Mouse (Mus musculus): ENCODE results near the gene Iqschfp. TPM values are rescaled to one million over a fixed set of nuclear protein-coding genes. Genes with fewer than 3 reads are reported as not detected.
A peak's percentile ranks its signal among the peaks of the same experiment; 100 is the strongest.

Iqschfp gene
- polyA plus RNA-seq, 1 experiment from 2014 or later = not detected

- 67% methylated on average over 1 of the region's 1 CpGs for WGBS
- TF ChIP-seq CTCF (IDR thresholded peaks at IDR 0.05) (no peak), EP300 (IDR thresholded peaks at IDR 0.05) (no peak)
- no peaks in the 10 kb centered on the region for H3K27me3 ChIP-seq (replicated peaks; ENCODE audit: insufficient read depth, low read length)
Measured at GRCm38 (mm10) chr3:68487621-68488020, 595.6 kb downstream of the Iqschfp start.

GRCm38 (mm10) chr3:68488316-68488715 lies 596.3 kb downstream of the Iqschfp start:
- no peak for ATAC-seq
- no peak overlapping the region for H3K27ac ChIP-seq (ENCODE audit: low read length)
- H3K4me2 ChIP-seq (replicated peaks; ENCODE audit: low read depth, low read length) = no peak overlapping the region
- no peak overlapping the region for H3K9ac ChIP-seq (replicated peaks; ENCODE audit: low read depth)
- no peaks in the 10 kb centered on the region for H3K36me3 ChIP-seq (ENCODE audit: insufficient read depth, low read length)
- H3K27me3 ChIP-seq (replicated peaks; ENCODE audit: insufficient read depth, low read length) = no peaks in the 10 kb centered on the region
- TF ChIP-seq CTCF (IDR thresholded peaks at IDR 0.05) (no peak), EP300 (IDR thresholded peaks at IDR 0.05) (0 out of 2 replicates have a peak, but pooled peaks have one; percentile 19)
- H3K4me3 ChIP-seq (ENCODE audit: low read depth, low read length) = no peak overlapping the region
- DNase-seq (ENCODE audit: low spot score) = peak; percentile 24
- H3K9me3 ChIP-seq (ENCODE audit: low read length) = no peaks in the 10 kb centered on the region
- peaks cover 7% of the 10 kb centered on the region; the same call in 1 of the 2 replicates for H3K4me1 ChIP-seq (ENCODE audit: insufficient read depth, low read depth, low read length)
- WGBS = 52% methylated on average over 5 of the region's 5 CpGs

More at GRCm38 (mm10) chr3:68487621-68488020, 595.6 kb downstream of the Iqschfp start:
- DNase-seq (ENCODE audit: low spot score) = no peak
- Histone ChIP-seq H3K4me1 (ENCODE audit: insufficient read depth, low read depth, low read length) (peaks cover 7% of the 10 kb centered on the region; the same call in 1 of the 2 replicates), H3K36me3 (ENCODE audit: insufficient read depth, low read length) (no peaks in the 10 kb centered on the region), H3K4me2 (replicated peaks; ENCODE audit: low read depth, low read length) (no peak overlapping the region), H3K9me3 (ENCODE audit: low read length) (no peaks in the 10 kb centered on the region), H3K9ac (replicated peaks; ENCODE audit: low read depth) (no peak overlapping the region), H3K27ac (ENCODE audit: low read length) (no peak overlapping the region), H3K4me3 (ENCODE audit: low read depth, low read length) (no peak overlapping the region)
- ATAC-seq = no peak

- Histone ChIP-seq H3K36me3 (ENCODE audit: insufficient read depth, low read length) (no peaks in the 10 kb centered on the region), H3K27me3 (replicated peaks; ENCODE audit: insufficient read depth, low read length) (no peaks in the 10 kb centered on the region), H3K9me3 (ENCODE audit: low read length) (no peaks in the 10 kb centered on the region), H3K27ac (ENCODE audit: low read length) (peak overlapping the region; percentile 99; the same call in 1 of the 2 replicates), H3K4me3 (ENCODE audit: low read depth, low read length) (no peak overlapping the region), H3K4me1 (ENCODE audit: insufficient read depth, low read depth, low read length) (peaks cover 7% of the 10 kb centered on the region; the same call in 1 of the 2 replicates), H3K9ac (replicated peaks; ENCODE audit: low read depth) (no peak overlapping the region), H3K4me2 (replicated peaks; ENCODE audit: low read depth, low read length) (no peak overlapping the region)
- DNase-seq (ENCODE audit: low spot score) = no peak
- TF ChIP-seq EP300 (IDR thresholded peaks at IDR 0.05) = no peak
- no peak for TF ChIP-seq CTCF (IDR thresholded peaks at IDR 0.05)
- 51% methylated on average over 6 of the region's 6 CpGs for WGBS
- ATAC-seq = no peak
Measured at GRCm38 (mm10) chr3:68491516-68491915, 599.5 kb downstream of the Iqschfp start.

- Histone ChIP-seq H3K27ac (ENCODE audit: low read length) (peak overlapping the region; percentile 99), H3K9ac (replicated peaks; ENCODE audit: low read depth) (no peak overlapping the region), H3K36me3 (ENCODE audit: insufficient read depth, low read length) (no peaks in the 10 kb centered on the region), H3K27me3 (replicated peaks; ENCODE audit: insufficient read depth, low read length) (no peaks in the 10 kb centered on the region), H3K4me2 (replicated peaks; ENCODE audit: low read depth, low read length) (peak overlapping the region; percentile 92; the same call in 1 of the 2 replicates), H3K4me1 (ENCODE audit: insufficient read depth, low read depth, low read length) (peaks cover 7% of the 10 kb centered on the region; the same call in 1 of the 2 replicates), H3K4me3 (ENCODE audit: low read depth, low read length) (no peak overlapping the region), H3K9me3 (ENCODE audit: low read length) (no peaks in the 10 kb centered on the region)
- ATAC-seq (no peak), DNase-seq (ENCODE audit: low spot score) (no peak)
- 15% methylated on average over 1 of the region's 1 CpGs for WGBS
- TF ChIP-seq CTCF (IDR thresholded peaks at IDR 0.05) (no peak), EP300 (IDR thresholded peaks at IDR 0.05) (no peak)
Measured at GRCm38 (mm10) chr3:68492066-68492465, 600.0 kb downstream of the Iqschfp start.

- 19% methylated on average over 3 of the region's 3 CpGs for WGBS
- Histone ChIP-seq H3K4me3 (ENCODE audit: low read depth, low read length) (peak overlapping the region; percentile 83), H3K4me2 (replicated peaks; ENCODE audit: low read depth, low read length) (peak overlapping the region; percentile 92), H3K36me3 (ENCODE audit: insufficient read depth, low read length) (no peaks in the 10 kb centered on the region), H3K27me3 (replicated peaks; ENCODE audit: insufficient read depth, low read length) (no peaks in the 10 kb centered on the region), H3K27ac (ENCODE audit: low read length) (peak overlapping the region; percentile 99), H3K4me1 (ENCODE audit: insufficient read depth, low read depth, low read length) (peaks cover 7% of the 10 kb centered on the region; the same call in 1 of the 2 replicates), H3K9ac (replicated peaks; ENCODE audit: low read depth) (peak overlapping the region; percentile 8; the same call in 1 of the 2 replicates), H3K9me3 (ENCODE audit: low read length) (no peaks in the 10 kb centered on the region)
- no peak; the same call in 1 of the 2 replicates for TF ChIP-seq EP300 (IDR thresholded peaks at IDR 0.05)
- no peak for TF ChIP-seq CTCF (IDR thresholded peaks at IDR 0.05)
- peak; percentile 69 for DNase-seq (ENCODE audit: low spot score)
- peak; percentile 29 for ATAC-seq
Measured at GRCm38 (mm10) chr3:68492513-68492912, 600.5 kb downstream of the Iqschfp start.

- ATAC-seq = peak; percentile 79
- TF ChIP-seq EP300 (IDR thresholded peaks at IDR 0.05) (peak; percentile 78), CTCF (IDR thresholded peaks at IDR 0.05) (peak; percentile 37; the same call in 1 of the 2 replicates)
Measured at GRCm38 (mm10) chr3:68493170-68493585, 601.1 kb downstream of the Iqschfp start.

More at GRCm38 (mm10) chr3:68493170-68493585, 601.1 kb downstream of the Iqschfp start:
- 2% methylated on average over 11 of the region's 12 CpGs for WGBS
- no peaks in the 10 kb centered on the region for H3K9me3 ChIP-seq (ENCODE audit: low read length)
- H3K4me1 ChIP-seq (ENCODE audit: insufficient read depth, low read depth, low read length) = peaks cover 7% of the 10 kb centered on the region; the same call in 1 of the 2 replicates
- H3K36me3 ChIP-seq (ENCODE audit: insufficient read depth, low read length) = no peaks in the 10 kb centered on the region
- peak overlapping the region; percentile 88 for H3K9ac ChIP-seq (replicated peaks; ENCODE audit: low read depth)
- H3K27ac ChIP-seq (ENCODE audit: low read length) = peak overlapping the region; percentile 99
- H3K4me2 ChIP-seq (replicated peaks; ENCODE audit: low read depth, low read length) = peak overlapping the region; percentile 92
- H3K27me3 ChIP-seq (replicated peaks; ENCODE audit: insufficient read depth, low read length) = no peaks in the 10 kb centered on the region
- peak; percentile 95 for DNase-seq (ENCODE audit: low spot score)
- H3K4me3 ChIP-seq (ENCODE audit: low read depth, low read length) = peak overlapping the region; percentile 83

Measured in lung, postnatal 0 days (tissue).